Mouse (Mus musculus) midbrain, embryonic 13.5 days (tissue): ENCODE data around the gene Mrps23. TPM values are rescaled to one million over a fixed set of nuclear protein-coding genes. Genes with fewer than 3 reads are reported as not detected.
A peak's percentile ranks its signal among the peaks of the same experiment; 100 is the strongest.

Experiments
- ATAC-seq: fragments of 200-750 bp; cut with Nextera tagmentation; 2 replicates; pipeline ENCODE4 v1.8.0; 2017; ENCODE audit warnings: mild to moderate bottlenecking, moderate TSS enrichment, moderate library complexity
- H3K27ac ChIP-seq: fragments of 300-500 bp; sonication (generic); 2 replicates; pipeline ENCODE4 v1.5.1; 2015; ENCODE audit warnings: inconsistent platforms, mild to moderate bottlenecking, moderate library complexity
- H3K27me3 ChIP-seq: fragments of 300-500 bp; sonication (generic); 2 replicates; pipeline ENCODE4 v1.6.1; 2015; ENCODE audit warnings: mild to moderate bottlenecking, inconsistent platforms
- H3K36me3 ChIP-seq: fragments of 300-500 bp; sonication (generic); 2 replicates; pipeline ENCODE4 v1.6.1; 2015; ENCODE audit warnings: mild to moderate bottlenecking, inconsistent platforms
- H3K4me1 ChIP-seq: fragments of 300-500 bp; sonication (generic); replicated peaks from 2 replicates; pipeline ENCODE4 v1.6.1; 2015; ENCODE audit warnings: inconsistent platforms
- H3K4me2 ChIP-seq: fragments of 300-500 bp; sonication (generic); replicated peaks from 2 replicates; pipeline ENCODE4 v1.6.1; 2015; ENCODE audit warnings: moderate library complexity, mild to moderate bottlenecking, inconsistent platforms
- H3K4me3 ChIP-seq: fragments of 300-500 bp; sonication (generic); replicated peaks from 2 replicates; pipeline ENCODE4 v1.5.1; 2015; ENCODE audit warnings: mild to moderate bottlenecking, inconsistent platforms
- H3K9ac ChIP-seq: fragments of 300-500 bp; sonication (generic); replicated peaks from 2 replicates; pipeline ENCODE4 v1.6.1; 2015; ENCODE audit warnings: mild to moderate bottlenecking, inconsistent platforms
- H3K9me3 ChIP-seq: fragments of 300-500 bp; sonication (generic); 2 replicates; pipeline ENCODE4 v1.6.1; 2016; ENCODE audit warnings: mild to moderate bottlenecking, inconsistent platforms
- WGBS: fragments of 180-500 bp; shearing (Covaris S2); methylation state at CpG from one replicate; pipeline ENCODE4 v1.1.7; 2015; 5-methylcytosine and 5-hydroxymethylcytosine counted together
- polyA plus RNA-seq: library from polyadenylated mRNA; unstranded; fragments of >200 nt; fragmentation: Nextera tagmentation; extraction: Ambion mirVana; gene quantifications from 2 replicates; pipeline ENCODE4 v1.2.1, GENCODE M21; 2015

Mrps23 gene
- polyA plus RNA-seq, 1 experiment from 2014 or later: 68.6 TPM

DNA sequence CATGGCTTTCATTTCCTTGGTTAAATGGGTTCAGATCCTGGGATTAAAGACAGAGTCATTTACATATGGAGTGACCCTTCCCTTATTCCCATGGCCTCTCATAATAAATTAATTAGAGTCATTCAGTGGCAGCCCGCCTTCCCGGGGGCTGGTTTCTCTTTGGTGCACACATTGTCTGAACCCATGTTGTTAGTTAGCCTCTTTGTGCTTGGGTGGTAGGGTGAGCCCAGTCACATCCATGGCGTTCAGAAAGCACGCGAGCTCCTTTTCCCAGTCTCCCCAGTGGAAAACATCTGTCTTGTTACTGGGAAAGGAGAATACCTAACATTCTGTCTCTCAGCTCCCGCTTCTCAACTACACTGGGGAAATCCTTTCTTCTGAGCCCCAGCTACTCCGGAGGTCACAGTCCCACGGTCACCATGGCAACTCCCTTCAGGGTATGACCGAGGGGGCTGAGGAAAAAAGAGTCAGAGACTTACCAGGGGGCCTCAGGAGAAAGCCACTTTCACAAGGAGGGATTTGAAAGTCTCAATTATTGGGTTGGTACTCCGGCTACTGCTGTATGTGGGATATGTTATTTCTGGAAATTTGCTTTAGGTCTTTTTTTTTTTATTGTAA is 36.7 kb downstream of the Mrps23 start:
- Histone ChIP-seq H3K27me3 (no peaks in the 10 kb centered on the region), H3K4me3 (no peak overlapping the region), H3K4me1 (peaks cover 52% of the 10 kb centered on the region), H3K27ac (peak overlapping the region; percentile 79), H3K9me3 (no peaks in the 10 kb centered on the region), H3K36me3 (no peaks in the 10 kb centered on the region), H3K4me2 (peak overlapping the region; percentile 19), H3K9ac (peak overlapping the region; percentile 41; the same call in 1 of the 2 replicates)
- peak; percentile 80 for ATAC-seq
- WGBS: 2% methylated on average over 10 of the region's 10 CpGs

DNA sequence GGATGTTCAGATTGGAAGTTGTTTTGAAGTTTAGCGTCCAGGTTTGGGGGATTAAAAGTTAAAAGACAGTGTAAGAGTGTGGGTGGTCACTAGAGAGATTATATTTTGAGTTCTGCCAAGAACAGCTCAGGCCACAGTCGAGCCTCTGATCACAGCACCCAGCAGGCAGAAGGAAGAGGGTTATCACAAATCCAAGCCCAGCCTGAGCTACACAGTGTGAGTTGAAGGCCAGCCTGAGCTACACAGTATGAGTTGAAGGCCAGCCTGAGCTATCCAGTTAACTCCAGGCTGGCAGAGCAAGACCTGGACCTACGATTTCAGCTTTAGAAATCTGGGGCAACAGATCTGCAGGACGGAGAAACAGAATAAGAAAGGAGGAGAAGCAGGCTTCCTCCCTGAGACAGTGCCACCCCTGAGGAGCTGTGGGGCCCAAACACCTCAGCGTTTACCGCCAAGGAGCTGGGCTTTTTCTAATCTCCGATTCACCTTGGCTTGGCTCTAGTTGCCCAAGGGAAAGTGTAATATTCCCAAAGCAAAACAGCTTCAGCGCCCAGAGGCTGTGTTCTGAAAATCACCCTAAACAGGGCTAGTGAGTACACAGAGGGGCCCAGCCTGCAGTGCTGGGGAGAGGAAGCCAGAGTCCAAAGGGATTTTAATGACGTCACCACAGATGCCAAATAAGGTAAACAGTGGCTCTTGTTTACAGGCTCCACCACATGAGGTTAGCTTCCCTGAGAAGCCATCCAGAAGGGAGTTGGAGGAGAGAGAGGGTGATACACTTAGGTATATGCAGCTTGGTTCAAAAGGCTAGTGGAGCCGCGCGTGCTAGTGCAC is 37.5 kb downstream of the Mrps23 start:
- Histone ChIP-seq H3K27ac (peak overlapping the region; percentile 73), H3K4me2 (no peak overlapping the region), H3K36me3 (no peaks in the 10 kb centered on the region), H3K27me3 (no peaks in the 10 kb centered on the region), H3K9me3 (no peaks in the 10 kb centered on the region), H3K4me1 (peaks cover 48% of the 10 kb centered on the region), H3K9ac (no peak overlapping the region), H3K4me3 (no peak overlapping the region)
- WGBS: 30% methylated on average over 12 of the region's 12 CpGs
- ATAC-seq: peak; percentile 47; the same call in 1 of the 2 replicates

DNA sequence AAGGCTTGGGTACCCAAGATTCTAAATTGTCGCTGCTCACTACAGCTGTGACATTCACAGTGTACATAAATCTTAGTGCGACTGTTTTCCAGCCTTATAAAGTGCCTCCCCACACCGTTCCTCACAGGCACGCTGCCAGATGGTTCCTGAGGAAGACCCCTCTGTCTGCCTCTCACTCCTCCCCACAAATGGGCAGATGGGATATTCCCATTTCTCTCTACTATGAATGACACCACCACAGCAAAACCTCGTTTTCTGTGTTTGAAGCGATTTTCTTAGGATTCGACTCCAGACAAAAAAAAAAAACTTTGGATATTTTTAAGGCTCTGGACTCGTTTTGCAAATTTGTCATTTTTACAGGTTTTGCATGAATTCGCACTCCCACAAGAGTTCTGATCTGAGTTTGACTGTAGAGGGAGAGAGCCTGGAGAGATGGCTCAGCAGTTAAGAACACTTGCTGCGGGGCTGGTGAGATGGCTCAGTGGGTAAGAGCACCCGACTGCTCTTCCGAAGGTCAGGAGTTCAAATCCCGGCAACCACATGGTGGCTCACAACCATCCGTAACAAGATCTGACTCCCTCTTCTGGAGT is 41.5 kb downstream of the Mrps23 start:
- 86% methylated on average over 14 of the region's 14 CpGs for WGBS
- Histone ChIP-seq H3K4me3 (no peak overlapping the region), H3K9ac (no peak overlapping the region), H3K9me3 (no peaks in the 10 kb centered on the region), H3K4me2 (no peak overlapping the region), H3K27me3 (no peaks in the 10 kb centered on the region), H3K36me3 (no peaks in the 10 kb centered on the region), H3K27ac (no peak overlapping the region), H3K4me1 (peaks cover 33% of the 10 kb centered on the region)
- no peak for ATAC-seq

DNA sequence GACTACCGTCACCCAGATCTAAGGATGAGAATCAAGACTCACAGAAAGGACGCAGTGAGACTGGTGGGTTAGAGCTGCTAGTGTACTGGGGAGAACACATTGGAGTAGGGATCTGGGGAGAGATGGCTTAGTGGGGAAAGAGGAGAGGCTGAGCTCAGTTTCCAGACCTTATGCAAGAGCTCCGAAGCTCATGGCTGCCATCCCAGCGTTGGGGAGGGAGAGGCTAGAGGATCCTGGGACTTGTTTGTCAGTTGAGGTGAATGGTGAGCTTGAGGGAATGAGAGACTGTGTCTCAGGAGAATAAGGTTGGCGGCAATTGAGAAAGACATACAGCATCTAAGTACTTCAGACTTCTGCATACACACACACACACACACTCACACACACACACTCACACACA is 44.4 kb downstream of the Mrps23 start:
- Histone ChIP-seq H3K9ac (no peak overlapping the region), H3K27me3 (no peaks in the 10 kb centered on the region), H3K4me3 (no peak overlapping the region), H3K36me3 (no peaks in the 10 kb centered on the region), H3K9me3 (no peaks in the 10 kb centered on the region), H3K4me1 (peaks cover 35% of the 10 kb centered on the region), H3K27ac (no peak overlapping the region), H3K4me2 (no peak overlapping the region)
- 58% methylated on average over 5 of the region's 5 CpGs for WGBS
- ATAC-seq: no peak

DNA sequence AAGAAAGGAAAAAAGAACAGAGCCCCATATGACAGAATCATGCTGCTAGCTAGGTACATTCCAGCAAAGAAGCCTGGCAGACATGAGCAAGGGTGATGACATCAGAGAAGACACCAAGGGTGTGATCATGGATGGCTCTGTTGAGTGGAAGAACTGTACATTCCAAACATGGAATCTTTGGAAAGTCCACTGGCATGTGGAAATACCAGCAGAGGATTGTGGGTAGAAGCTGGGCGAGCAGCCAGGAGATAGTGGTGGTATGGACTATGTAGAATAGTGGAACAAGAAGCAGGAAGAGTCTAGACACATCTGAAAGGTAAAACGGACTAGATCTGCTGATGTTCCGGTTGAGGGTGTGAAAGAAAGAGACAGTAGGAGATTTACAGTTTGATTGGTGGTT is 46.4 kb downstream of the Mrps23 start:
- H3K9me3 ChIP-seq: no peaks in the 10 kb centered on the region
- no peaks in the 10 kb centered on the region for H3K27me3 ChIP-seq
- H3K9ac ChIP-seq: no peak overlapping the region
- no peak overlapping the region for H3K27ac ChIP-seq
- no peak overlapping the region for H3K4me3 ChIP-seq
- H3K4me2 ChIP-seq: no peak overlapping the region
- ATAC-seq: no peak
- H3K4me1 ChIP-seq: peaks cover 45% of the 10 kb centered on the region
- no peaks in the 10 kb centered on the region for H3K36me3 ChIP-seq
- 90% methylated on average over 3 of the region's 3 CpGs for WGBS

DNA sequence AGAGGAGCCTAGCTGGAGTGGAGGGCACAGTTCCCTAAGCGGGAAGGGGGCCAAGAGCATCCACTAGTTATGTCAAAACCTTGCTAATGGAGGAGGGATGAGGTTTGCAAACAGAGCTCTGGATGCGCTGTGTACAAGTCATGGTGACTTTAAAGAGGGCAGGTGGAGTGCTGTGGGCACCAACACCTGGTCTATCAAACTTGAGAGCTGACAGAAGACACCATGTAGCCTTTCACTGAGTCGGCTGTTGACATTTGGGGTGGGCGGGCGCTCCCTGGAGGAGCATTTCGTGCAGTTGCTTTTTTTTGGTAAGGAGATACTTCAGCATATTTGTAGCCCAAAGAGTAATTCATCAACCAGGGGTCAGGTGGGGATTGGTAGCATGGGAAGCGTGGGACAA is 47.1 kb downstream of the Mrps23 start:
- no peak overlapping the region for H3K4me2 ChIP-seq
- peaks cover 45% of the 10 kb centered on the region for H3K4me1 ChIP-seq
- H3K9me3 ChIP-seq: no peaks in the 10 kb centered on the region
- no peak overlapping the region; the same call in 1 of the 2 replicates for H3K27ac ChIP-seq
- H3K9ac ChIP-seq: no peak overlapping the region
- H3K36me3 ChIP-seq: no peaks in the 10 kb centered on the region
- no peak overlapping the region for H3K4me3 ChIP-seq
- WGBS: 86% methylated on average over 7 of the region's 7 CpGs
- H3K27me3 ChIP-seq: no peaks in the 10 kb centered on the region
- ATAC-seq: no peak

DNA sequence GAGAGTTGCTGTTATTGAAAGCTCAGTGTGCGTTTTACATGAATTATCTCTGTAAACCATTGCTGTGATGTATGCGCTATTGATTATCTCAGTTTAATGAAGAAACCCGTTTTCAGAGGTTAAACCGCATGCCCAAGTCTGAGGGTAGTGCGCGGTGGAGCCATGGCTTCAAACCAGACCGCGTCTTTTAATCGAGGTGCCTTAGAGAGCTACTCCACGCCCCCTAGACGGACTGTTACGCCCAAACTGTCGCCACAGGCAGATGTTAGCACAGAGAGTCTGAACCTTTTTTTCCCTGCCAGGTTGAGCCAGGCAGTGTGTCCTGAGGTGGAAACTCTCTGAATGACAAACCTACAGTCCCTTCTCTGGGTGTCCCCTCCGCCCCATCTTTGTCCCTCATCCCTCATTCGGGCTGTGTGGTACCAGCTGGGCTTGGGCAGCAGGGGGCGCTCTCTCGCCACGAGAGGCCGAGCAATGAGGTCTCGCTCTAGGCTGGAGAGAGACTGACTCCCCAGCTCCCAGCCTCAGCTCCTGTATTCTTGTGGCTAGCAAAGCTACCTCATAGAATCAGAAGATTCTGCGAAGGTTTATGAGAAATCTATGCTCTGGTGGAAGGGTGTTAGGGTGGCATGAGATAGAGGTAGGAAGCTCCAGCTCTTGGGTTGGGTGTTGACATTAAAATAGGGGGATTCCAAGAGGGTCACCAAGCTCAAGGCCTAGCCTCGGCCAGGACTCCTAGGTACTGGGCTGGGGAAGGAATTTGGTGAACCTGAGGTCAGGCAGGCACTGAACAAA is 48.0 kb downstream of the Mrps23 start:
- Histone ChIP-seq H3K27me3 (no peaks in the 10 kb centered on the region), H3K36me3 (no peaks in the 10 kb centered on the region), H3K27ac (peak overlapping the region; percentile 85), H3K4me1 (peaks cover 45% of the 10 kb centered on the region), H3K9me3 (no peaks in the 10 kb centered on the region), H3K4me2 (peak overlapping the region; percentile 35), H3K9ac (peak overlapping the region; percentile 10; the same call in 1 of the 2 replicates), H3K4me3 (no peak overlapping the region)
- WGBS: 15% methylated on average over 22 of the region's 22 CpGs
- peak; percentile 92 for ATAC-seq

DNA sequence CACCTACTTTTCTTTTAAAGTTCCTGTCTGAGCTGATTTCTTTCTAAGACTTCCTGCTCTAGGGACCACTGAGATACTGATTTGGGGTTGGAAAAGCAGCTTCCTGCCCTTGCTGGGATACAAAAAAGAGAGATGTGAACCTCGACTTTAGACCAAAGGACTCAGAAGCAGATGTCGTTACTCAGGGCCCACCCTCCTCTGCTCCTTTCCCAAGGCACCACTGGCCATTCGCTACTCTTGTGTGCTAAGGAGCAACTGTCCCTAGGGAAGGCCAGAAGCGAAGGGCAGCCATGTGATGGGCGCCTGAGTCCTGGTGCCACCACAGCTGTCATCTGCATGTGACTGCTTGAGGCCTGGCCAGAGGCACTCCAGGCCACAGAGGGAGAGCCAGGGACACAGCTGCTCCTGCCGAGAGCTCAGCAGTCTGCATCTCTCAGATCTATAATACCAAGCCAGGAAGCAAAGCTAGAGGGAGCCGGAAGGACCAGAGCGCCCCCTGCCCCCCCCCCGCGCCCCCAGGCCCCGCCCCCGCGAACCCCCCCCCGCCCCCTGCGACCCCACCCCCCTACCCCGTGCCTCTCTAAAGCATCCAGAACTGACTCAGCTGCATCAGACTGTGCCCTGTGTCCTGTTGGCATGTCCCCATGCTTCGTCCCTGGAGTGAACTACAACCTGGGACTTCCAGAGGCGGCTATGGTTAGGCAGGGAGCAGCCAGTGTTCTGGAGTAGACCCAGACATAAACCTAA is 48.8 kb downstream of the Mrps23 start:
- Histone ChIP-seq H3K27ac (peak overlapping the region; percentile 85), H3K9ac (0 out of 2 replicates have a peak overlapping the region, but pooled peaks have one; percentile 32), H3K4me1 (peaks cover 45% of the 10 kb centered on the region), H3K36me3 (no peaks in the 10 kb centered on the region), H3K4me2 (no peak overlapping the region), H3K4me3 (no peak overlapping the region), H3K27me3 (no peaks in the 10 kb centered on the region), H3K9me3 (no peaks in the 10 kb centered on the region)
- 9% methylated on average over 16 of the region's 18 CpGs for WGBS
- ATAC-seq: peak; percentile 74

DNA sequence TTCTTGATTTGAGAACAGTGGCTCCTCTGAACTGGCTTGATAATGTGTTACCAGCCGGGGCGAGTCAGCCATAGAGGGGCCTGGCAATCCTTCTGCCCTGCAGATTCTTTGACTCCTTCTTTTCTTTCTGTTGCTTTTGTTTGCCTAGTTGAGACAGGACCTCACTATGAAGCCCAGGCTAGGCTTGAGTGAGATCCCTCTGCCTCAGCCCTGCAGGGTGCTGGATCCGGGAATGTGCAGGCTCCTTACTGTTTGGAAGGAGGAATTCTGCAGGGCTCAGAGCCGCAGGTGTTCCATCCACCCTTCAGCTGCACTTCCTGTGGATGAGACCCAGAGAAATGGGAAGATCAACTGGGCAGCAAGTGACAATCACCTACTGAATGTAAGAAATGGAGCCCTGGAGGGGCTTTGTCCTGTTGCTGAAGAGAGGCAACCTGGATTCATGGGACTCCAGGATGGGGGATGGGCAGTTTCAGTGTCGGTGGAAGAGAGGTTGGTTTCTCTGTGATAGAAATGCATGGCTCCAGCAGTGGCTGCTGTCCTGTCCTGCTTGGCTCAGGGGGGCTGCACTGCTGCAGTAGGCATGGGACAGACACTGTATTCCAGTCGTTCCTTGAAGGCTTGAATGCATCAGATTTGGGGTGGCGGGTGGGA is 49.5 kb downstream of the Mrps23 start:
- Histone ChIP-seq H3K4me1 (peaks cover 39% of the 10 kb centered on the region), H3K9ac (peak overlapping the region; percentile 32; the same call in 1 of the 2 replicates), H3K27me3 (no peaks in the 10 kb centered on the region), H3K27ac (peak overlapping the region; percentile 85), H3K36me3 (no peaks in the 10 kb centered on the region), H3K9me3 (0 out of 2 replicates have a peak, but pooled peaks cover 5% of the 10 kb centered on the region), H3K4me3 (no peak overlapping the region), H3K4me2 (peak overlapping the region; percentile 28)
- ATAC-seq: peak; percentile 21; the same call in 1 of the 2 replicates
- WGBS: 18% methylated on average over 7 of the region's 7 CpGs

DNA sequence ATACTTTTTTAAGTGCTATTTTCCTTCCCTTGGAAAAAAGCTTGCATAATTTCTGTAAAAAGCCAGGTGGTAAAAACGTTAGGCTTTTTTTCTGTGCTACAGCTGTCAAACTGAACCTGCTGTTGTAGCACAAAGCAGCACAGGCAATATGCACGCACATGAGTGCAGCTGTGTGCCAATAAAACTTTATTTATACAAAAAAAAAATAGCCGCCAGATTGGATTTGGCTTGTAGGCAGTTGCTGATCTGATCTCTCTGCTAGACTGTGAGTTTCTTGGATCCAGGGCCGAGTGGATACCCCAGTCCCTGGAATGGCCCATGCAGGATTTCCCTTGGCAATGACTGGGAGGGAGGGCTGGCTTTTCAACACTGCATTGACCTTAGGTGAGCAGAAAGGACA is 53.5 kb downstream of the Mrps23 start:
- Histone ChIP-seq H3K27ac (no peak overlapping the region), H3K4me1 (peaks cover 25% of the 10 kb centered on the region), H3K4me2 (no peak overlapping the region), H3K27me3 (no peaks in the 10 kb centered on the region), H3K36me3 (no peaks in the 10 kb centered on the region), H3K9me3 (0 out of 2 replicates have a peak, but pooled peaks cover 13% of the 10 kb centered on the region), H3K9ac (no peak overlapping the region), H3K4me3 (no peak overlapping the region)
- ATAC-seq: no peak
- 86% methylated on average over 4 of the region's 4 CpGs for WGBS

DNA sequence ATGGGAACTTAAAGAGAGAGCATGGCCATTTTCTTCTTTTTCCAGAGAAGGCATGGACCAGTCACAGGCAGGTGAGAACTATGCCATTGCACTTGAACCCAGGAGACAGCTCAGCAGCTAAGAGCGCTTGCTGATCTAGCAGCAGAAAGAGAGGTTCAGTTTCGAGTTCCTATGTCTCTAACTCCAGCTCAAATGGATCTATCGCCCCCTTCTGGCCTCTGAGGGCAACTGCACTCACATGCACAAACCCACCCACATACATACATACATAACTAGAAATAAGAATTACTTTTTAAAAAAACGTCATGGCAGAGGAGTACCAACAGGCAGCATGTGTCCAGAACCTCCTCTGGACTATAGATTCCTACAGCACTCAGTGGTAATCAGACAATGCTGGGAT is 54.0 kb downstream of the Mrps23 start:
- Histone ChIP-seq H3K4me2 (no peak overlapping the region), H3K9me3 (0 out of 2 replicates have a peak, but pooled peaks cover 13% of the 10 kb centered on the region), H3K27ac (no peak overlapping the region), H3K4me1 (peaks cover 20% of the 10 kb centered on the region), H3K4me3 (no peak overlapping the region), H3K27me3 (no peaks in the 10 kb centered on the region), H3K9ac (no peak overlapping the region), H3K36me3 (no peaks in the 10 kb centered on the region)
- ATAC-seq: no peak
- WGBS: 77% methylated on average over 4 of the region's 4 CpGs
